Mouse (Mus musculus): Measurements from ENCODE around the gene Dyrk1b. TPM values are rescaled to one million over a fixed set of nuclear protein-coding genes. Genes with fewer than 3 reads are reported as not detected.
"Not testable (repeated sequence)": the region's sequence is repeated elsewhere in the genome, so short reads cannot be mapped to it uniquely, and the experiment has no call there.

Gene Dyrk1b
- total RNA-seq, 2 experiments from 2014 or later, result 37.5 to 43.5 TPM

DNA sequence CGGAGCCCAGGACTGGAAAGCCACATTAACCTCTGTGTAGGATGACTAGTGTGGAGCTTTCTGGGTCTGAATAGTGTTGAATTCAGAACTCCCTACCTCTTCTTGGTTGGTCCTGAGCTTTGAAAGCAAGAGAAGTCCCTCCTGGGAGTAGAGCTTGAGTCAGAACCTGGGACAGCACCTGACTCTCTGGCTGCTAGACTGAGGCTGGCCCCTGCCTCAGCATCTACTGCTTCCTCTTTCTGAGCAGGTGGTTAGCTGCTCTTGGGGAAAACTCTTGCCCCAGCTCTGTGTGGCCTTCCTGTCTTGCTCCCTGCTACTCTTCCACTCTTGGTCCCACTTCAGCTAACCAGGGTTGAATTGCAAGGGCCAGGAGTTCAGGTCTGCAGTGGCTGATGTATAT lies 12.6 kb downstream of the Dyrk1b start:
- DNase-seq (ENCODE audit: low spot score in 2 of 2), result no peak

GRCm38 (mm10) chr7:28195414-28196098 lies 16.3 kb downstream of the Dyrk1b start:
- no peak for DNase-seq (ENCODE audit: low spot score in 2 of 2)

DNA sequence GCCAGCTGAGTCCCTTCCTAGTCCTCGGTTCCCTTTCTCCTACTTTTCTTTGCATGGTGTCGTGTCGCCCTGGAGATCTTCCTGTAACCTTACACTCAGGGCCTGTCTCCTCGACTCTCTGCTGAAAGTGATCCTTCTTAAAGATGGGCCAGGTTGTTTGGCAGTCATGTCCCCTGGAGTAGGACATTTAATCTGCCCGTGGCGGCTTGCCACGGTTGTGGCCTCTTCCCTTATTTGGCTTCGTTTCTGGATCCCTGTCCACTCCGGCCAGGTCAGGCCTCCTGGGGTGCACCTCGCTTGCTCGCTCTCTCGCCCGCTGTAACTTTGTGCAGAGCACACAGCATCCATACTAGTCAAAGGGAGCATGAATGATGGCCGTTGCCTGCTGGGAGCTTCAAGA lies 17.3 kb downstream of the Dyrk1b start:
- no peak for DNase-seq (ENCODE audit: low spot score in 2 of 2)

GRCm38 (mm10) chr7:28199054-28199453 lies 19.8 kb downstream of the Dyrk1b start:
- DNase-seq (ENCODE audit: low spot score in 2 of 2), result no peak

DNA sequence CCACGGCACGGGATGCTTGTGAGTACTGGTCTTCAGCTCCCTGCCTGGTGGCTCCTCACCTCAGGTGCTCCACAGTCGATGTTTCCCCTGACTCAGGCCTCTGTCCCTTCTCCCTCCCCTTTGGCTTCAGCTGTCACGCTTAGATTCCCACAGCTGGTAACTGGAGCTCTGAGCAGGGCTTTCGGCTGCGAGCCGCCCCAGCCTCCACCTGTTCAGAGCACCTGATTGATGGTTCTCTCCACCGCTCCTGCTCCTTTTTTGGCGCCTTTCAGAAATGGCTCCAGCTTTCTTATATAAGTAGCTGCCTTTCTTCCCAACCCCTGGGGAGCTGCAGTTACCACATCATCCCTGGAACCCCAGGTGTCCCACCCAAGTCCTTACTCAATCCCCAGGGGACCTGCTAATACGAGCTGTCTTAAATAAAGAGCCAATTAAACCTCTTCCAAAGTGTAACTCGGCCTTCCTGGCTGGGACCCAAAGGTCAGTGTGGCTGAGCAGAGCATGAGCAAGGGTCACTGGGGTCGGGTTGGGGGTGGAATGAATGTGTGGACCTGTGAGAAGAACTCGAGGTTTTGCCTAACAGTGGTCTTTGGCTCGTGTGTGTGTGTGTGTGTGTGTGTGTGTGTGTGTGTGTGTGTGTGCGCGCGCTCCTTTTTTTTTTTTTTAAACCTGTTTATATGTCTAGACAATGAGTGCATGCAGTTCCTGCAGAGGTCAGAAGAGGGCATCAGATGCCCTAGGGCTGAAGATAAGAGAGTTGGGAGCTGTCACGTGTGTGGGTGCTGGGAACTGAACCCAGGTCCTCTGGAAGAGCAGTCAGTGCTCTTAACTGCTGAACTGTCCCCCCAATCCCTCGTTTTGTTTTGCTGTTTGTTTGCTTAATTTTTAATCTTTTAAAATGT lies 24.2 kb downstream of the Dyrk1b start:
- no peak for DNase-seq (ENCODE audit: low spot score in 2 of 2)

DNA sequence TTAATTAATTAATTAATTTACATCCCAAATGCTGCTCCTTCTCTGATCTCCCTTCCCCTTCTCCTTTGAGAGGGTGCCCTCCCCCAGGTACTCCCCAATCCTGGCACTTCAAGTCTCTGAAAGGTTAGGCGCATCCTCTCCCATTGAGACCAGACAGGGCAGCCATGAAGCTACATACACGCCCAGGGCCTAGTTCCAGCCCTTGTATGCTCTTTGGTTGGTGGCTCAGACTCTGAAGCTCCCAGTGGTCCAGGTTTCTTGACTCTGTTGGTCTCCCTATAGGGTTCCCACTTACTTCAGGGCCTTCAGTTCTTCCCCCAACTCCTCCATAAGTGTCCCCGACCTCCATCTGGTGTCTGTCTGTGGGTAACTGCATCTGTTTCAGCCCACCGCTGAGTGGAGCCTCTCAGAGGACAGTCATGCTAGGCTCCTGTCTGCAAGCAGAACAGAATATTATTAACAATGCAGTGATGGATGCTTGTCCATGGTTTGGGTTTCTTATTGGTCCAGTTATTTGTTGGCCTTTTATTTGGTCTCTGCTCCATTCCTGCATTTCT lies 26.9 kb downstream of the Dyrk1b start:
- DNase-seq (ENCODE audit: low spot score in 2 of 2), result no peak

GRCm38 (mm10) chr7:28208396-28208987 lies 29.2 kb downstream of the Dyrk1b start:
- no peak for DNase-seq (ENCODE audit: low spot score in 2 of 2)

- DNase-seq (ENCODE audit: low spot score in 2 of 2), result peak; percentile 46 to 79
Observed at GRCm38 (mm10) chr7:28208988-28209508, 29.8 kb downstream of the Dyrk1b start.

DNA sequence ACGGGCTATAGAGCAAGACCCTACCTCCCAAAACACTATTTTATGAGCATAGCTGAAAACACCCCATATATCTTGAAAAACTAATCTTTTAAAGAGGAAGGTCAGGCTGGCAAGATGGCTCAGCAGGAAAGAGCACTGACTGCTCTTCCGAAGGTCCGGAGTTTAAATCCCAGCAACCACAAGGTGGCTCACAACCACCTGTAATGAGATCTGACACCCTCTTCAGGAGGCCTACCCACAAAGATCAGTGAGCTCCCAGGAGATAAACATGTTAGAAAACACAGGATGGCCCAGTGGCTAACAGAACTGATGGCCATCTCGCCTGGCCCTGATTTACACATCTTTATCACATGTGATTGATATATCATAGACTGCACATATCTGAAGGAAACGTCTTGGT lies 31.5 kb downstream of the Dyrk1b start:
- no peak for DNase-seq (ENCODE audit: low spot score in 2 of 2)

GRCm38 (mm10) chr7:28214142-28214541 lies 34.9 kb downstream of the Dyrk1b start:
- peak in 1 of 2 experiments; percentile 52 for DNase-seq (ENCODE audit: low spot score in 2 of 2)

- not testable (repeated sequence) for DNase-seq (ENCODE audit: low spot score in 2 of 2)
Observed at GRCm38 (mm10) chr7:28215950-28216349, 36.7 kb downstream of the Dyrk1b start.

GRCm38 (mm10) chr7:28217811-28218210 lies 38.5 kb downstream of the Dyrk1b start:
- not testable (repeated sequence) for DNase-seq (ENCODE audit: low spot score in 2 of 2)

DNA sequence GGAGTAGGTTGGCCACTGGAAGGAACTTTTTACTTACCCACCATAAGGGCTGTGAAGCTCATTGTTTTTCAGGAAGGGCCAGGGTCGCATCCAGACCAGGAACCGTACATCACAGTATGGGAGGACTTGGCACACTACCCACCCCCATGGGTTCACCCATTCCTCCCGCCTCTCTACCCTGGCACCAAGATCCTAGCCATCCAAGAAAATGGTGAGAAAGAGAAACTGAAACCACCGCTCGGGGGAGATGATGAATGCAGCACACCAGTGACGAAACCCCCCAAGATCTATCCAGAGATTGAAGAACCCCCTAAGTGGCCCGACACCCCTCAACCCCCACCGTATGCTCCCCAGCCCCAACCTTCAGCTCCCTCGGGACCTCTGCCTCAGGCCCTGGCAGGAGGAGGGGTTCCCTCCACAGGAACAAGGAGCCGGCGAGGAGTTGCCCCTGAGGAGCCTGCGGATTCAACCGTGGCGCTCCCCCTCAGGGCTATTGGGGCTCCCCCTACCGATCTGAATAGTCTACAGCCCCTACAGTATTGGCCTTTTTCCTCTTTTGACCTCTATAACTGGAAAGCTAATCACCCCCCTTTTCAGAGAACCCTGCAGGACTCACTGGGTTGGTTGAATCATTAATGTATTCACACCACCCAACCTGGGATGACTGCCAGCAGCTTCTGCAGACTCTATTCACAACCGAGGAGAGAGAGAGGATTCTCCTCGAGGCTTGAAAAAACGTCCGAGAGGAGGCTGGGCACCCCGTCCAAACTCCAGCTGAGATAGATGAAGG lies 39.9 kb downstream of the Dyrk1b start:
- peak; percentile 41 to 71 for DNase-seq (ENCODE audit: low spot score in 2 of 2)

DNA sequence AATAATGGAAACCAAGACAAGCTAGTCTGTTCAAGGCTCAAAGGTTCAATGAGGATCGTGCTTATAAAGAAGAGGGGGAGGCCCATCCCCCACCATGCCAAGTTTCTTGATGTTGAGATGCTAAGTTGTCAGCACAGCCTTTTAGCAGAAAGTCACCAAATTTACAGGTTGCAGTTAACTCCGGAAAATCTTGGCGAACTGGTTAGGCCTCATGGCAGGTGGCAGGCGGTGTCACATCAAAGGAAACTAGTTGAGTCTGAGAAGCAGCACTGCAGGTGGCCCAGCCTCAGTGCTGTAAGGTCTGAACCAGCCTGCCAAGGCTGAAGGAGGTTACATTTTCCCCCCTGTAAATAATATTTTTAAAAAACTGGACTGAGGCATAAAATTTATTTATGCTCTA lies 47.6 kb downstream of the Dyrk1b start:
- DNase-seq (ENCODE audit: low spot score in 2 of 2), result not testable (repeated sequence)

GRCm38 (mm10) chr7:28227421-28227820 lies 48.2 kb downstream of the Dyrk1b start:
- DNase-seq (ENCODE audit: low spot score in 2 of 2), result not testable (repeated sequence)

Other genes starting within 250 kb of the Dyrk1b start
- 10 to 100 TPM; 20.5 to 21.0 TPM for gene Zfp780b, start 200.3 kb upstream of the Dyrk1b start, total RNA-seq (2021)
- gene Zfp850, start 165.4 kb upstream of the Dyrk1b start, total RNA-seq (2021), result 1 to 10 TPM; 4.7 to 4.9 TPM
- gene Psmc4, start 129.4 kb upstream of the Dyrk1b start, total RNA-seq (2021), result 100 to 1,000 TPM; 121 to 126 TPM
- 1 to 10 TPM; 1.3 to 2.2 TPM for gene Fcgbp, start 108.2 kb upstream of the Dyrk1b start, total RNA-seq (2021)
- under 1 TPM; 0.05 to 0.12 TPM for gene 9530053A07Rik, start 50.0 kb upstream of the Dyrk1b start, total RNA-seq (2021)
- 10 to 100 TPM; 53.0 to 58.7 TPM for gene Fbl, start 9.8 kb upstream of the Dyrk1b start, total RNA-seq (2021)
- gene Eid2, start 88.4 kb downstream of the Dyrk1b start, total RNA-seq (2021), result 10 to 100 TPM; 65.7 to 66.1 TPM
- 10 to 100 TPM; 40.5 to 41.4 TPM for gene Eid2b, start 98.3 kb downstream of the Dyrk1b start, total RNA-seq (2021)
- 1 to 10 TPM; 2.4 to 3.0 TPM for gene Selenov, start 111.7 kb downstream of the Dyrk1b start, total RNA-seq (2021)
- gene Dll3, start 122.8 kb downstream of the Dyrk1b start, total RNA-seq (2021), result 1 to 10 TPM; 4.9 to 5.1 TPM
- 10 to 100 TPM; 40.1 to 44.8 TPM for gene Timm50, start 132.6 kb downstream of the Dyrk1b start, total RNA-seq (2021)
- gene Supt5, start 159.3 kb downstream of the Dyrk1b start, total RNA-seq (2021), result 100 to 1,000 TPM; 109 TPM
- 100 to 1,000 TPM; 464 to 499 TPM for gene Rps16, start 171.2 kb downstream of the Dyrk1b start, total RNA-seq (2021)
- 10 to 100 TPM; 11.6 to 12.3 TPM for gene Plekhg2, start 193.1 kb downstream of the Dyrk1b start, total RNA-seq (2021)
- 1 to 10 TPM; 3.6 to 3.9 TPM for gene Zfp36, start 200.8 kb downstream of the Dyrk1b start, total RNA-seq (2021)
- 10 to 100 TPM; 19.3 to 20.1 TPM for gene Med29, start 213.2 kb downstream of the Dyrk1b start, total RNA-seq (2021)
- gene Paf1, start 213.5 kb downstream of the Dyrk1b start, total RNA-seq (2021), result 10 to 100 TPM; 73.5 to 74.2 TPM